Mouse (Mus musculus) heart, postnatal 25 days (tissue): Measurements from ENCODE around the gene Lamc1. TPM values are rescaled to one million over a fixed set of nuclear protein-coding genes. Genes with fewer than 3 reads are reported as not detected.
"Not testable (repeated sequence)": the region's sequence is repeated elsewhere in the genome, so short reads cannot be mapped to it uniquely, and the experiment has no call there.

Source experiments
- DNase-seq: peaks from one replicate; pipeline ENCODE4 v3.0.0; 2022; ENCODE audit warnings: low spot score
- intact Hi-C: fragments of 180-260 bp; cut with DNase I; formaldehyde crosslinking; loops from one replicate; pipeline ENCODE4 v1.15.1; 2025
- total RNA-seq, 2 experiments: library from RNA; stranded (reverse); gene quantifications; 2 replicates each; pipeline ENCODE4 v1.2.3; 2021

The Lamc1 gene
- 100 to 1,000 TPM; 173 to 205 TPM for total RNA-seq

GRCm38 (mm10) chr1:153332444-153333295, at the start of gene Lamc1:
Lamc1 (minus strand) TSS chr1:153332786.
- intact Hi-C loops = loop anchor here (2.0 to 5.0 kb wide), 6 partner anchors 20 to 230 kb away; no protein-coding TSS in a partner anchor
- peak; percentile 93 for DNase-seq

GRCm38 (mm10) chr1:153380746-153381282, 48.2 kb upstream of the Lamc1 start:
- intact Hi-C loops = no loop called here
- DNase-seq = no peak

- no peak for DNase-seq
- intact Hi-C loops = loop anchor here (5.0 kb wide), 1 partner anchor 153 kb away; no protein-coding TSS in a partner anchor
Observed at GRCm38 (mm10) chr1:153379832-153380231, 47.2 kb upstream of the Lamc1 start.

GRCm38 (mm10) chr1:153378587-153378986, 46.0 kb upstream of the Lamc1 start:
- intact Hi-C loops = loop anchor here (5.0 kb wide), 1 partner anchor 151 kb away; no protein-coding TSS in a partner anchor
- no peak for DNase-seq

GRCm38 (mm10) chr1:153376446-153376845, 43.9 kb upstream of the Lamc1 start:
- intact Hi-C loops = loop anchor here (5.0 kb wide), 1 partner anchor 149 kb away; no protein-coding TSS in a partner anchor
- no peak for DNase-seq

GRCm38 (mm10) chr1:153374136-153374535, 41.5 kb upstream of the Lamc1 start:
- intact Hi-C loops = no loop called here
- no peak for DNase-seq

- no peak for DNase-seq
- intact Hi-C loops = no loop called here
Observed at GRCm38 (mm10) chr1:153371846-153372245, 39.3 kb upstream of the Lamc1 start.

GRCm38 (mm10) chr1:153369011-153369410, 36.4 kb upstream of the Lamc1 start:
- no peak for DNase-seq
- intact Hi-C loops = no loop called here

GRCm38 (mm10) chr1:153367048-153367447, 34.5 kb upstream of the Lamc1 start:
- DNase-seq = no peak
- intact Hi-C loops = no loop called here

GRCm38 (mm10) chr1:153361926-153362325, 29.3 kb upstream of the Lamc1 start:
- no peak for DNase-seq
- intact Hi-C loops = no loop called here

GRCm38 (mm10) chr1:153360556-153360955, 28.0 kb upstream of the Lamc1 start:
- DNase-seq = no peak
- intact Hi-C loops = no loop called here

- intact Hi-C loops = no loop called here
- DNase-seq = no peak
Observed at GRCm38 (mm10) chr1:153357218-153357617, 24.6 kb upstream of the Lamc1 start.

GRCm38 (mm10) chr1:153354466-153354865, 21.9 kb upstream of the Lamc1 start:
- no peak for DNase-seq
- intact Hi-C loops = no loop called here

- intact Hi-C loops = loop anchor here (2.0 kb wide), 1 partner anchor 21 kb away; the partner anchor contains the start of gene Lamc1
- peak; percentile 70 for DNase-seq
Observed at GRCm38 (mm10) chr1:153353736-153354430, 21.3 kb upstream of the Lamc1 start.

GRCm38 (mm10) chr1:153351034-153351433, 18.4 kb upstream of the Lamc1 start:
- no peak for DNase-seq
- intact Hi-C loops = no loop called here

GRCm38 (mm10) chr1:153347726-153348125, 15.1 kb upstream of the Lamc1 start:
- no peak for DNase-seq
- intact Hi-C loops = no loop called here

- intact Hi-C loops = no loop called here
- no peak for DNase-seq
Observed at GRCm38 (mm10) chr1:153347040-153347439, 14.5 kb upstream of the Lamc1 start.

- no peak for DNase-seq
- intact Hi-C loops = no loop called here
Observed at GRCm38 (mm10) chr1:153345699-153346291, 13.2 kb upstream of the Lamc1 start.

- no peak for DNase-seq
- intact Hi-C loops = no loop called here
Observed at GRCm38 (mm10) chr1:153345002-153345401, 12.4 kb upstream of the Lamc1 start.

GRCm38 (mm10) chr1:153335451-153335850, 2.9 kb upstream of the Lamc1 start:
- DNase-seq, intact Hi-C loops: not testable (repeated sequence)
